Mouse (Mus musculus) heart, embryonic 14.5 days (tissue): Measurements from ENCODE around the gene Pck1. TPM values are rescaled to one million over a fixed set of nuclear protein-coding genes. Genes with fewer than 3 reads are reported as not detected.
"Not testable (repeated sequence)": the region's sequence is repeated elsewhere in the genome, so short reads cannot be mapped to it uniquely, and the experiment has no call there.

Experiments used
- ATAC-seq: fragments of 200-750 bp; cut with Nextera tagmentation; 2 replicates; pipeline ENCODE4 v1.8.0; 2017; ENCODE audit warnings: low read depth, moderate TSS enrichment; ENCODE audit not compliant: insufficient number of reproducible peaks, insufficient read depth, low FRiP score
- H3K27ac ChIP-seq, 2 experiments: fragments of 200-500 bp in 1 of 2; fragments of 300-500 bp in 1 of 2; sonication (generic) in 1 of 2; replicated peaks in 1 of 2; 2 replicates each; pipeline ENCODE4 v1.5.1; 2012 to 2014; ENCODE audit warnings: low read depth in 2 of 2, low read length in 2 of 2, control low read depth in 1 of 2, mild to moderate bottlenecking in 1 of 2, mixed read lengths in 1 of 2; ENCODE audit not compliant: control insufficient read depth in 1 of 2, insufficient read depth in 1 of 2
- H3K27me3 ChIP-seq: fragments of 300-500 bp; sonication (generic); 2 replicates; pipeline ENCODE4 v1.6.1; 2014; ENCODE audit warnings: mild to moderate bottlenecking, low read length, control low read depth; ENCODE audit not compliant: control insufficient read depth, insufficient read depth
- H3K36me3 ChIP-seq: fragments of 300-500 bp; sonication (generic); 2 replicates; pipeline ENCODE4 v1.6.1; 2014; ENCODE audit warnings: mild to moderate bottlenecking, control low read depth, low read length, mixed read lengths; ENCODE audit not compliant: control insufficient read depth, insufficient read depth
- H3K4me1 ChIP-seq, 2 experiments: fragments of 200-500 bp in 1 of 2; fragments of 300-500 bp in 1 of 2; sonication (generic) in 1 of 2; 2 replicates each; pipeline ENCODE4 v1.6.1; 2012 to 2014; ENCODE audit warnings: low read length in 2 of 2, control low read depth in 1 of 2, mixed read lengths in 1 of 2; ENCODE audit not compliant: control insufficient read depth in 2 of 2, insufficient read depth in 2 of 2
- H3K4me2 ChIP-seq: fragments of 300-500 bp; sonication (generic); 2 replicates; pipeline ENCODE4 v1.6.1; 2014; ENCODE audit warnings: mild to moderate bottlenecking, low read length
- H3K4me3 ChIP-seq, 2 experiments: fragments of 200-500 bp in 1 of 2; fragments of 300-500 bp in 1 of 2; sonication (generic) in 1 of 2; 2 replicates each; pipeline ENCODE4 v1.5.1; 2012 to 2014; ENCODE audit warnings: low read length in 2 of 2, mild to moderate bottlenecking in 2 of 2, control low read depth in 1 of 2, low read depth in 1 of 2, moderate library complexity in 1 of 2; ENCODE audit not compliant: control insufficient read depth in 1 of 2, insufficient read depth in 1 of 2
- H3K9ac ChIP-seq: fragments of 300-500 bp; sonication (generic); 2 replicates; pipeline ENCODE4 v1.6.1; 2014; ENCODE audit warnings: mild to moderate bottlenecking, low read length
- H3K9me3 ChIP-seq: fragments of 300-500 bp; sonication (generic); 2 replicates; pipeline ENCODE4 v1.6.1; 2016; ENCODE audit warnings: low read length, control low read depth; ENCODE audit not compliant: control insufficient read depth
- WGBS: fragments of 180-500 bp; shearing (Covaris S2); extraction: QIAGEN DNeasy Blood & Tissue Kit; methylation state at CpG from one replicate; pipeline ENCODE4 v1.1.7; 2014; 5-methylcytosine and 5-hydroxymethylcytosine counted together
- polyA plus RNA-seq: library from polyadenylated mRNA; unstranded; fragments of >200 nt; fragmentation: Nextera tagmentation; extraction: Ambion mirVana; gene quantifications from 2 replicates; pipeline ENCODE4 v1.2.1, GENCODE M21; 2014

Pck1 gene
- polyA plus RNA-seq, 1 experiment from 2014 or later: not detected

- WGBS: 83% methylated on average over 35 of the region's 35 CpGs
- no peaks in the 10 kb centered on the region for H3K36me3 ChIP-seq
Measured at GRCm38 (mm10) chr2:173119023-173119944, 33.6 kb upstream of the Pck1 start, which contains the start of gene Ctcfl. TSS of gene Ctcfl (minus strand) at chr2:173119525.

GRCm38 (mm10) chr2:173120117-173120516 is 32.7 kb upstream of the Pck1 start:
- H3K27me3 ChIP-seq, H3K9ac ChIP-seq, H3K36me3 ChIP-seq, H3K4me3 ChIP-seq, H3K9me3 ChIP-seq, H3K4me1 ChIP-seq, H3K4me2 ChIP-seq, ATAC-seq, H3K27ac ChIP-seq: not testable (repeated sequence)
- WGBS: 65% methylated on average over 3 of the region's 4 CpGs

More at GRCm38 (mm10) chr2:173119023-173119944, 33.6 kb upstream of the Pck1 start, which contains the start of gene Ctcfl:
- 0 out of 2 replicates have a peak, but pooled peaks cover 3% of the 10 kb centered on the region for H3K9me3 ChIP-seq
- H3K9ac ChIP-seq: no peak within 1 kb of the TSS
- no peak within 1 kb of the TSS for H3K4me2 ChIP-seq
- no peak within 1 kb of the TSS for H3K4me3 ChIP-seq
- H3K27me3 ChIP-seq: no peaks in the 10 kb centered on the region
- no peak for ATAC-seq
- H3K4me1 ChIP-seq: no peaks in the 10 kb centered on the region
- H3K27ac ChIP-seq: no peak within 1 kb of the TSS

- H3K27me3 ChIP-seq: no peaks in the 10 kb centered on the region
- H3K9ac ChIP-seq: no peak overlapping the region
- no peak overlapping the region for H3K27ac ChIP-seq
- H3K4me3 ChIP-seq: no peak overlapping the region
- no peak for ATAC-seq
- 79% methylated on average over 7 of the region's 7 CpGs for WGBS
- H3K4me1 ChIP-seq: peaks cover 0 to 4% of the 10 kb centered on the region in 2 experiments; a peak in 1 of 4 replicates
- no peak overlapping the region for H3K4me2 ChIP-seq
- H3K36me3 ChIP-seq: no peaks in the 10 kb centered on the region
- no peaks in the 10 kb centered on the region for H3K9me3 ChIP-seq
Measured at GRCm38 (mm10) chr2:173124022-173124735, 28.7 kb upstream of the Pck1 start.

- Histone ChIP-seq H3K9ac (no peak overlapping the region), H3K9me3 (no peaks in the 10 kb centered on the region), H3K27ac (no peak overlapping the region), H3K36me3 (no peaks in the 10 kb centered on the region), H3K27me3 (no peaks in the 10 kb centered on the region), H3K4me1 (peaks cover 0 to 4% of the 10 kb centered on the region in 2 experiments; a peak in 1 of 4 replicates), H3K4me3 (no peak overlapping the region), H3K4me2 (no peak overlapping the region)
- no peak for ATAC-seq
- 86% methylated on average over 4 of the region's 4 CpGs for WGBS
Measured at GRCm38 (mm10) chr2:173126386-173126785, 26.5 kb upstream of the Pck1 start.

GRCm38 (mm10) chr2:173129111-173129510 is 23.7 kb upstream of the Pck1 start:
- Histone ChIP-seq H3K4me3 (no peak overlapping the region), H3K36me3 (no peaks in the 10 kb centered on the region), H3K9me3 (no peaks in the 10 kb centered on the region), H3K4me1 (peaks cover 10 to 11% of the 10 kb centered on the region in 2 experiments), H3K27me3 (no peaks in the 10 kb centered on the region), H3K4me2 (no peak overlapping the region), H3K9ac (no peak overlapping the region), H3K27ac (no peak overlapping the region)
- no peak for ATAC-seq
- 78% methylated on average over 2 of the region's 2 CpGs for WGBS

GRCm38 (mm10) chr2:173132262-173132661 is 20.6 kb upstream of the Pck1 start:
- no peak overlapping the region for H3K4me3 ChIP-seq
- 82% methylated on average over 13 of the region's 13 CpGs for WGBS
- H3K9me3 ChIP-seq: no peaks in the 10 kb centered on the region
- peaks cover 22 to 24% of the 10 kb centered on the region in 2 experiments for H3K4me1 ChIP-seq
- no peaks in the 10 kb centered on the region for H3K27me3 ChIP-seq
- H3K9ac ChIP-seq: no peak overlapping the region
- H3K27ac ChIP-seq: no peak overlapping the region
- no peaks in the 10 kb centered on the region for H3K36me3 ChIP-seq
- H3K4me2 ChIP-seq: no peak overlapping the region
- ATAC-seq: no peak

GRCm38 (mm10) chr2:173132794-173133300 is 20.0 kb upstream of the Pck1 start:
- Histone ChIP-seq H3K36me3 (no peaks in the 10 kb centered on the region), H3K4me3 (no peak overlapping the region), H3K9me3 (no peaks in the 10 kb centered on the region), H3K27me3 (no peaks in the 10 kb centered on the region), H3K4me1 (peaks cover 22 to 24% of the 10 kb centered on the region in 2 experiments), H3K27ac (no peak overlapping the region), H3K9ac (no peak overlapping the region), H3K4me2 (no peak overlapping the region)
- WGBS: 78% methylated on average over 8 of the region's 8 CpGs
- ATAC-seq: no peak
